Mouse (Mus musculus) CH12.LX (cell line): ENCODE data around the gene Hist1h2bc. TPM values are rescaled to one million over a fixed set of nuclear protein-coding genes. Genes with fewer than 3 reads are reported as not detected.
A peak's percentile ranks its signal among the peaks of the same experiment; 100 is the strongest.
"Not testable (repeated sequence)": the region's sequence is repeated elsewhere in the genome, so short reads cannot be mapped to it uniquely, and the experiment has no call there.

Experiments used
- DNase-seq: peaks from one replicate; pipeline ENCODE4 v3.0.0-alpha.2; 2013; ENCODE audit errors: extremely low read depth
- H3K27ac ChIP-seq: 2 replicates; pipeline ENCODE4 v1.5.1; 2012; ENCODE audit warnings: low read depth, mild to moderate bottlenecking, control low read depth, moderate library complexity; ENCODE audit not compliant: insufficient read depth
- H3K27me3 ChIP-seq: replicated peaks from 2 replicates; pipeline ENCODE3; 2012; ENCODE audit warnings: inconsistent platforms
- H3K36me3 ChIP-seq, 2 experiments: replicated peaks in 1 of 2; 2 replicates each; pipeline versions ENCODE3 to v1.6.1; 2012; ENCODE audit warnings: inconsistent platforms in 1 of 2, low read length in 1 of 2, mild to moderate bottlenecking in 1 of 2, mixed read lengths in 1 of 2, moderate library complexity in 1 of 2; ENCODE audit not compliant: control insufficient read depth in 1 of 2, insufficient read depth in 1 of 2
- H3K4me1 ChIP-seq, 2 experiments: 2 replicates each; pipeline ENCODE4 v1.6.1; 2012; ENCODE audit warnings: inconsistent platforms in 1 of 2, moderate library complexity in 1 of 2; ENCODE audit not compliant: insufficient read depth in 2 of 2, control insufficient read depth in 1 of 2
- H3K4me2 ChIP-seq: 2 replicates; pipeline ENCODE4 v1.6.1; 2012; ENCODE audit warnings: low read depth, mild to moderate bottlenecking, control low read depth; ENCODE audit not compliant: poor library complexity, insufficient read depth, severe bottlenecking
- H3K4me3 ChIP-seq, 3 experiments: fragments of 150-350 bp in 1 of 3; sonication (generic) in 1 of 3; replicated peaks in 1 of 3; 2 replicates each; pipeline versions ENCODE3 to v1.5.1; 2011 to 2012; ENCODE audit warnings: low read depth in 2 of 3, low read length in 2 of 3, mild to moderate bottlenecking in 2 of 3, moderate library complexity in 2 of 3, control low read depth in 1 of 3, improper control_type of control experiment in 1 of 3, inconsistent platforms in 1 of 3, mixed read lengths in 1 of 3; ENCODE audit not compliant: poor library complexity in 1 of 3
- H3K79me2 ChIP-seq: replicated peaks from 2 replicates; pipeline ENCODE4 v1.6.1; 2012; ENCODE audit warnings: mild to moderate bottlenecking, moderate library complexity; ENCODE audit not compliant: control insufficient read depth, poor library complexity, insufficient read depth, severe bottlenecking; ENCODE audit errors: extremely low read depth
- H3K9ac ChIP-seq: 2 replicates; pipeline ENCODE4 v1.6.1; 2012; ENCODE audit warnings: low read depth, mild to moderate bottlenecking, control low read depth, moderate library complexity; ENCODE audit not compliant: insufficient read depth
- H3K9me3 ChIP-seq: replicated peaks from 2 replicates; pipeline ENCODE3; 2012; ENCODE audit warnings: low read length, inconsistent platforms, mixed read lengths
- BHLHE40 ChIP-seq: IDR thresholded peaks from 2 replicates; pipeline ENCODE4 v1.6.1; 2011; ENCODE audit warnings: mild to moderate bottlenecking, low read depth, low read length, improper control_type of control experiment
- CHD1 ChIP-seq: IDR thresholded peaks from 2 replicates; pipeline ENCODE4 v1.6.1; 2012; ENCODE audit warnings: low read depth, low read length, improper control_type of control experiment, inconsistent platforms
- JUND ChIP-seq: conservative IDR thresholded peaks from 2 replicates; pipeline ENCODE4 v1.6.1; 2011; ENCODE audit warnings: low read depth, low read length, improper control_type of control experiment
- MAFK ChIP-seq: IDR thresholded peaks from 2 replicates; pipeline ENCODE4 v1.6.1; 2011; ENCODE audit warnings: low read length, improper control_type of control experiment; ENCODE audit not compliant: insufficient replicate concordance
- POLR2AphosphoS2 ChIP-seq: IDR thresholded peaks from 2 replicates; pipeline ENCODE4 v1.6.1; 2011; ENCODE audit warnings: low read depth, low read length, improper control_type of control experiment
- RCOR1 ChIP-seq: conservative IDR thresholded peaks from 2 replicates; pipeline ENCODE4 v1.6.1; 2012; ENCODE audit warnings: low read depth, mild to moderate bottlenecking, inconsistent platforms, low read length, improper control_type of control experiment
- SMC3 ChIP-seq: IDR thresholded peaks from 2 replicates; pipeline ENCODE4 v1.6.1; 2011; ENCODE audit warnings: low read depth, low read length, improper control_type of control experiment
- TBP ChIP-seq: conservative IDR thresholded peaks from 2 replicates; pipeline ENCODE4 v1.6.1; 2011; ENCODE audit warnings: low read depth, low read length, improper control_type of control experiment
- USF1 ChIP-seq: IDR thresholded peaks from 2 replicates; pipeline ENCODE4 v1.6.1; 2014; ENCODE audit warnings: low read depth, mild to moderate bottlenecking, inconsistent platforms, low read length, improper control_type of control experiment
- USF2 ChIP-seq: conservative IDR thresholded peaks from 2 replicates; pipeline ENCODE4 v1.6.1; 2011; ENCODE audit warnings: low read depth, low read length, improper control_type of control experiment
- ZMIZ1 ChIP-seq: IDR thresholded peaks from 2 replicates; pipeline ENCODE4 v1.6.1; 2012; ENCODE audit warnings: low read depth, mild to moderate bottlenecking, inconsistent platforms, low read length, improper control_type of control experiment
- dilution Hi-C: fragments of 300-500 bp; cut with MboI; formaldehyde crosslinking; loops from 2 replicates; pipeline ENCODE4 v1.14.3; 2020; ENCODE audit warnings: low sequenced_read_pairs; ENCODE audit not compliant: extremely low pct_unique_long_range_greater_than_20kb, extremely low pct_ligation_motif_present
- in situ Hi-C: fragments of 300-500 bp; cut with MboI; formaldehyde crosslinking; loops from 3 replicates; pipeline ENCODE4 v1.14.3; 2019; ENCODE audit warnings: low sequenced_read_pairs, low pct_ligation_motif_present, low pct_unique_long_range_greater_than_20kb, mixed read lengths
- polyA plus RNA-seq: library from polyadenylated mRNA; unstranded; fragments of >175 nt; gene quantifications from 2 replicates; pipeline ENCODE4 v1.2.1, GENCODE M21; 2012; ENCODE audit warnings: low read depth; ENCODE audit not compliant: insufficient read length
- total RNA-seq, 2 experiments: library from RNA; depleted of rRNA; stranded (reverse); fragments of 300-350 nt in 1 of 2; fragments of >200 nt in 1 of 2; gene quantifications; 2 replicates each; pipeline ENCODE4 v1.2.3; 2012 to 2014

Hist1h2bc gene
- total and polyA plus RNA-seq, 3 experiments = 2.2 to 436 (median 17.4) TPM

DNA sequence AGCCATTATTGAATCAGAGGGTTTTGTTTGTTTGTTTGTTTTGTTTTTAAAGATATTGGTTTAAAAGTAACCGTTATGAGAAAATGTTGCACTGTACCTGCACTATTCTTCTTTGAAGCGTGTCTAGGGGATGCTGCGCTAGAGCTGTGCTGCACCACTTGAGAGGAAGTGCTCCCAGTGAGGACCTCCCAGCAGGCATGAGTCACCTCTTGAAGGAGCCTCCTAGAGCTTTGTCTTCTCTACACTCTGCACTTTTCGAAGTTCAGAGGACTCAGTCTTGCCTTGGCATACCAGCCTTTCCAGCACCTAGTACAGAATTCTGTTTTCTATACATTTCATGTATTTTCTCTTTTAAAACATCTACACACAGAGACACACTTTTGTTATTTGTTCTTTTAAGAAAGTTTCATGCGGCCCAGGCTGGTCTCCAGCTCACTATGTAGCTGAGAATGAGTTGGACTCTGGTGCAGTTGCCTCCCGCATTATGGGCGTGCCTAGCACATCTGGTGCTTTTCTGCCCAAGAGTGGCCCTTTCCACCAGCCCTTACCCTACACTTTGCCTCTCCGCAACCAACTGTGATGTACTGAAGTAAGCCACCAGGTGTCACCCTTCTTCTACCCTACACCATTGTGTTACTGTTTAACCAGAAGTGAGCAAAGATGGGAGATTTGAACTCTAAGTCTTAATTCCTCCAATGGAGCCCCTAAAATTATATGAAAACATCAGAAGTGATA is 17.0 kb downstream of the Hist1h2bc start (continued):
- TF ChIP-seq TBP (no peak), JUND (peak; percentile 20; the same call in 1 of the 2 replicates), MAFK (no peak), CHD1 (no peak), USF1 (no peak), ZMIZ1 (no peak), SMC3 (peak; percentile 99), POLR2AphosphoS2 (no peak), RCOR1 (no peak)

DNA sequence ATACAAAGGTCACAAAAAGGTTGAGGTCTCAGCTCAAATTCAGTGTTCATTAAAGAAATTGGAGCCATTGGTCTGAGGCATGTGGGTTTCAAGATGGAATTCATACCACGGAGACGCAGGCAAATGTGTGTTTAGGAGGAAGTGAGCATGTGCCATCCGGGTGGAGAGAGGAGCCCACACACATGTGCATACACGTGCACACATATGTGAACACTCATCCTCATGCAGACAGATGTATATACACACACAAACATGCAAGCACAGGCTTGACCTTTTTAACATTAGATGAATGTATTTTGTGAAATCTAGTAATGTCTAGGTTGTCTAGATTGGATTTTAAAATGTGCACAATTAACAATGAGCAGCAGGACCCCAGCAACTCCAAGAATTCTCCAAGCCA is 18.2 kb downstream of the Hist1h2bc start:
- Histone ChIP-seq H3K27ac (no peak overlapping the region), H3K4me1 (peaks cover 14 to 74% of the 10 kb centered on the region in 2 experiments), H3K4me3 (no peak overlapping the region), H3K9me3 (no peaks in the 10 kb centered on the region), H3K36me3 (no peaks in the 10 kb centered on the region), H3K9ac (no peak overlapping the region), H3K4me2 (no peak overlapping the region), H3K27me3 (no peaks in the 10 kb centered on the region), H3K79me2 (no peaks in the 10 kb centered on the region)
- in situ Hi-C loops = loop anchor here (5.0 kb wide), 1 partner anchor 35 kb away; the partner anchor contains the start of gene Hist1h1c
- DNase-seq = no peak
- TF ChIP-seq JUND = no peak
- TF ChIP-seq ZMIZ1 = no peak
- no peak for TF ChIP-seq POLR2AphosphoS2
- TF ChIP-seq USF2 = no peak
- TF ChIP-seq BHLHE40 = peak; percentile 73
- dilution Hi-C loops = no loop called here

DNA sequence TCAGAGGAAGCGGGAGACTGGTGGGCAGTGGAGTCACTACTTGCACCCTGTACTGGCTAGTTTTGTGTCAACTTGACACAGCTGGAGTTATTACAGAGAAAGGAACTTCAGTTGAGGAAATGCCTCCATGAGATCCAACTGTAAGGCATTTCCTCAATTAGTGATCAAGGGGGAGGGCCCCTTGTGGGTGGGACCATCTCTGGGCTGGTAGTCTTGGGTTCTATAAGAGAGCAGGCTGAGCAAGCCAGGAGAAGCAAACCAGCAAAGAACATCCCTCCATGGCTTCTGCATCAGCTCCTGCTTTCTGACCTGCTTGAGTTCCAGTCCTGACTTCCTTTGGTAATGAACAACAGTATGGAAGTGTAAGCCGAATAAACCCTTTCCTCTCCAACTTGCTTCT is 18.8 kb downstream of the Hist1h2bc start:
- DNase-seq, H3K4me2 ChIP-seq, H3K9me3 ChIP-seq, H3K4me3 ChIP-seq, H3K79me2 ChIP-seq, H3K27me3 ChIP-seq, H3K27ac ChIP-seq, H3K36me3 ChIP-seq, dilution Hi-C loops, H3K9ac ChIP-seq: not testable (repeated sequence)
- peaks cover 14 to 75% of the 10 kb centered on the region in 2 experiments for H3K4me1 ChIP-seq
- in situ Hi-C loops = loop anchor here (5.0 kb wide), 1 partner anchor 34 kb away; the partner anchor contains the start of gene Hist1h1c
